Mouse (Mus musculus) T-helper 2 cell (primary cell): ENCODE results near the gene Tubb4b.

Experiments
- in situ Hi-C: fragments of 300-600 bp; cut with MboI, MseI; formaldehyde crosslinking; loops from one replicate; pipeline ENCODE4 v1.15.1; 2025; ENCODE audit warnings: high pct_unique_total_duplicates

Gene Tubb4b

DNA sequence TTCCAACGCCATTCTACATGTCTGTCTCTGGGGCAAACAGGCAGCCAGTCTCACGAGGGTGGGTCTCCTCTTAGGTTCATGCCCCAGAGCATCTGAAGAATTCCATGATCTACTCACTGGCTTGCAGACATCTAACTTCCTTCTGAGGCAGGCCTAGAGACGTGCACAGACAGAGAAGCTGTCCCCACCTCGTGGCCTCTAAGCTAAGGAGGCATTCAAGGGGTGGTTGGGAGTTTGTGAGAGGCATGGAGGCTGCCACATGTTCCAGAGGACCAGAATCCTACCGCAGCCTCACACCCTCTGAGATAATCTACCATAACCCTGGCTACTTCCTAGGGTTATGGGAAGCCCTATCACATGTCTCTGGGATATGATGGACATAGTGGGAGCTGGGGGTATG lies 30.5 kb downstream of the Tubb4b start:
- in situ Hi-C loops, result loop anchor here (5.0 kb wide), 1 partner anchor 33 kb away; no protein-coding TSS in a partner anchor

DNA sequence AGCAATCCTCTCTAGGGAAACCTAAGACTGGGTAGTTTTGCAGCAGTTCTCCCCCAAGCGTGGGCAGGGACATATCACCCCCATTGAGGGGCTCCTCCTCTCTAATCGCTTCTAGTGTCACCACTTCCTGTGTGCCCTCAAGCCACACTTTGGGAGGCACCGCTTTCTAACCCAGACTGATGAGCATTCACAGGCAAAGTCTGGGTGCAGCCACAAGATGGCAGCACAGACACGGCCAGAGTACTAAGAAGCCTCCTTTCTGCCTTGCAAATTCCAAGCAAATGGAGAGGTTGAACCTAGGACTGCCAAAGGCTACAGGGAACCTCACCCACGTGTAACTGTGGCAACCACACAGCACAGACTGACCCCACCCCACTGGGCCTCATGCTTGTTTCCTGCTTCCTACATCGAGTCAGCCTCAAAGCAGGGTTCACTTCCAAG lies 31.2 kb downstream of the Tubb4b start:
- in situ Hi-C loops, result loop anchor here (5.0 kb wide), 1 partner anchor 34 kb away; no protein-coding TSS in a partner anchor

DNA sequence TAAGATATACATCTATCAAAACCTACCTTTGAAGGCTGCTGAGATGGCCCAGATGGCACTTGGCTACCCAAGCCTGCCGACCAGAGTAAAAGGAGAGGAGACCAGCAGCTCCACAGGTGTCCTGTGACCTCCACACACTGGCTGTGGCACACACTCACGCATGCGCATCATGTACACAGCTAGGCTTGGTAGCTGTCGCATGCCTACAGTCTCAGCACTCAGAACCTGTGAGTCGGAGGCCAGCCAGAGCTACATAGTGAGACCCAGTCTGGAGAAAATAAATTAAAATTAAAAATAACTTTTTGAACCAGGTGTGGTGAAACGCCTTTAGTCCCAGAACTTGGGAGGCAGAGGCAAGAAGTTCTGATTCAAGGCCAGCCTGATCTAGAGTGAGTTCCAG lies 36.7 kb downstream of the Tubb4b start:
- in situ Hi-C loops, result no loop called here

DNA sequence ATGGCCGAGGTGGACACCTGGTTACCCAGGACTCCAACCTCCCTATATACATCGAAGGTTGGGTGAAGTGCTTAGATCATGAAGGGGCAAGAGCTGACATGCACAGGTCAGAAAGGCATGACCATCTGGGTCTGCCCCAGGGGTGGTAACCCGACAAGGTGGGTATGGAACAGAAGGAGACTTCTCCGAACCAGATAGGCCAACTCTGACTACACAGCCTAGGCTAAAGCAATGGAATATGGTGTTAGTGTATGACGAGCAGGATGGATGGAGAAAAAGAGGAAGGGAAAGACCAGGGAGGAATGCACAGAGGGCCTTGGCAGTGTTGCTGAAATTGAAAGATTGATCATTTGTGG lies 37.9 kb downstream of the Tubb4b start:
- in situ Hi-C loops, result no loop called here

DNA sequence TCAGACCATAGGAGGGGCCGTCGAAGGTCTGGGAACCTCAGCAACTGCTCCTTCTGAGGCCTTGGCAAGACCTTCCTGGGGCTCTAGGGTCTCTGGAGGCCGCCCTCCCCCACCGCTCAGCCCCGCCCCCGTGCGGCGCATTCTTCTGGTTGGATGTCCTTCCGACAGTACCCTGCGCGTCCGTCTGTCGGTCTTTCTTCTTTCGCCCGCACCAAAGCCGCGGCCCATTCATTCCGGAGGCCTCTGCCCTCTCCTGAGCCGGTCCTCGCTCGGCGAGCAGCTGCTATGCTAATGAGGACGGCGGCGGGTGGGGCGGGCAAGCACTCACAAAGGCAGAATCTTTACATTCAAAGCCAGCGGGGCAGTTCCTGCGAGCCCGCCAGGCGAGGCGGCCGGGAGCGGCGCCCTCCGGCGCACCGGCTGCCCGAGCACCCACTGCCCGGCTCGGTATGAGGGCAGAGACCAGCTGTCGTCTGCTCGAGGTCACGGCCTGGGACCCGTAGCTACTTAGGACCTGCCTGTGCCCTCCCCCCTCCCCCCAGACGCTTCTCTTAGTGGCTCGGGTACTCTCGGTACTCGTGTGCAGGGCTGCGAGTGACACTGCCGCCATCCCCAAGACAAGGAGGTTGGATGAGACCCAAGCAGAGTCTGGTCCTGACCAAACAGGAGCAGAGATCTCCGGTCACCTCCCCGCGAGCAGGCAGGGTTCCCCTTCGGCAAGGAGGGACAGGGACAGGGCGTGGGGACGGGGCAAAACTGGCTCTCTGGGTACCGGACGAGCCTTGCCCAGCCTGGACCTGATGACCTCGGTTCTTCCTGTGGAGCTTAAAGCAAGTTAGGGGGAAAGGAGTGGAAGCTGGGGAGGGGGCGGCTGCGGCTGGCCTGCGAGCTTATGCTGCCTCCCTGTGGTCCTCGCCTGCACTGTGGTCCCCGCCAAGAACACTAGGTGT lies 38.6 kb downstream of the Tubb4b start:
- in situ Hi-C loops, result no loop called here

DNA sequence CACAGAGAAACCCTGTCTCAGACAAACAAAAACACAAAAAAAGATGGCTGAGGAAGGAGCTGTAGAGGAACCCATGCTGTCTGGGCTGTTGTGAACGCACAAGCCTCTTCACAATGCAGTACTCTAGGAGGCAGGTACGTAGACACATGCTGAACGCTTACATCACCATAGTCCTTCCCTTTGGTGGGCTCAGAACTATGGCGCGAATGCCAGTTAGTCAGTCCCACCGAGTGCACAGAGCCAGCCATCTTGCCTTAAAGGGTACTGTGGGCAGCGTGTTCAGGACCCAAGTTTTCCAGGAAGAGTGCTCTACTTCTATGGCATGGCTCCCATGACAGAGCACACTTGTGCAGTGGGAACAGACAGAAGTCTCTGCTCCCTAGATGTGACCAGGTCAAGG lies 40.0 kb downstream of the Tubb4b start:
- in situ Hi-C loops, result no loop called here

DNA sequence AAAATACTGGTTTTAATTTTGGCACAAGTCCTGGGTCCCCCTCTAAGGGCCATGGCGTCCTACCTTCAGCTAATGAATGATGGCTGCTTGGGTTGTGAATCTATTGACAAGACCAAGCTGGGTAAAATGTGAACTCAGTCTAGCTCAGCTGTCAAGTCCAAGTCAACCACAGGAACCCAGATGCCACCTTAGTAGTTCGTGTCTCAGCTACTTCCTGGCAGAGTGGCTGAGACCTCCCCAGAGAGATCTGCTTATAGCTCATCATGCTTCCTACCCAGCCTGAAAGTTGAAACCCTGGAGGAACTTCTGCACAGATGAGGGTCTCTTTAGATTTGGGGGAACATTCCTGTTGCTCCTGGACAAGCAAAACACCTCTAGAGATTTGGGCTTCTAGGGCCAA lies 41.2 kb downstream of the Tubb4b start:
- in situ Hi-C loops, result no loop called here

DNA sequence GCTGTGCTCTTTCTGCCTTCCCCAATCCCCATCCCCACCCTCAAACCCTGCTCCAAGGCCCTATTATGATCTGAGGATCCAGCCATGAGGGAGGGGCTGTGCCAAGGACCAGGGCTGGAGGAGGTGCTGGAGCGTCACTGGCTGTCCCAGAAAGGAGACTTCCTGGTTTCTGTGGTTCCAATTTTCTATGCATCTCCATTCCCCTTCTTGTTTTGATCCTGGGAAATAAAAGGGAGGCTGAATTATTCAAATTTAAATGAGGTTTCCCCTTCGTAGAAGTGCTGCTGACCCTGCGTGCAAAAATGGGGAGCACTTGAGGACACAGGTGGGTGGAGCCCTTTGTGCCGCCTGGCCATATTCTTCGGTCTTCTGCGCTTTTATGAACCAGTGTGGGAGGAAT lies 41.8 kb downstream of the Tubb4b start:
- in situ Hi-C loops, result no loop called here

DNA sequence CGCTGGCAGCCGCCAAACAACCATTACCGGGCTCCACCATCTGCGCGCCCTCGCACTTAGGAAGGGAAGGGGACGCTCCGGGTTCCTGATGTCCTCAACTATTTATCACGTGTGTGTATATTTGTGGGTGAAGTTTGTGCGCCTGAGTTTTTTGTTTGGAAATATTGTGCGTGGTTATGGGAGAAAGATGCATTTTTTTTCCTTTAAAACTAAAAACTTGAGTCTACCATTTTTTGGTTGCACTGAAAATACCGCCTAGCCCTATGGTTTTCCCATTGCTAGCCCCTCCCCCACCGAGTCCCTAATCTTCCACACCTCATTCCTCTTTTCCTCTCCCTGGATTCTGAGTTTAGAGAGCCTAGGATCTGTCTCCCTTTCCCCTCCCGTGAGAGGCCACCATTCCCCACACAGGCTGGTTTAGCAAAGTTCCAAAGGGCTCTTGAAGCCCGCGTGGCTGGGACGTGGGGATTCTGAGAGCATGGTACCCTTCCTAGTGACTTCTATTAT lies 42.6 kb downstream of the Tubb4b start:
- in situ Hi-C loops, result no loop called here

DNA sequence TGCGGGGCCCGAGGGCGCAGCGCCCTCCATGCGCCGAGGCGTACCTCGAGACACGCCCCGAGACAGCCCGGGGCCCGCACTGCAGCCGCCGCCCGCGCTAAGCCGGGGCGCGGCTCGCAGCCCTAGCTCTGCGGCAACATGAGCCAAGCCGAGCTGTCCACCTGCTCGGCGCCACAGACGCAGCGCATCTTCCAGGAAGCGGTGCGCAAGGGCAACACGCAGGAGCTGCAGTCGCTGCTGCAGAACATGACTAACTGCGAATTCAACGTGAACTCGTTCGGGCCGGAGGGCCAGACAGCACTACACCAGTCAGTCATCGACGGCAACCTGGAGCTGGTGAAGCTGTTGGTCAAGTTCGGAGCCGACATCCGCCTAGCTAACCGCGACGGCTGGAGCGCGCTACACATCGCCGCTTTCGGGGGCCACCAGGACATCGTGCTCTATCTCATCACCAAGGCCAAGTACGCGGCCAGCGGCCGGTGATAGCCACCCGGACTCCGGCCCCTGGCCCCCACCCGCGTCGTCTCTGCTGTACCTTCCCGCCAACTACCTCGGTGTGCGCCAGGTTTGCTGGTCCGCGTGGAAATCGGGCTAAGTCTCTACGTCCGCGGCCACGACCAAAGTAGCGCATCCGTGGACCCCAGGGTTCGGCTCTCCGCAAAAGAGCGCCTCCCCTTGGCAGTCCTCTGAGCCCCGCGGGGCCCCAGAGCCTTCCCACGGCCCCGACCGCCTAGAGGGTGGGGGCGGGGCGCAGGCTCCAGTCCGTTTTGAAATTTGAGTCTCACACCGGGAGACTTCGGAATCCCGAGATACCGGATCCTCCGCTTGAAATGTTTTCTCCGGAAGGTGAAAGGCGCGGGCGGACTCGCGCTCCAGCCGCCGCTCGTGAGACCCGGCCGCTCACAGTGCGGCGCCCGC lies 43.3 kb downstream of the Tubb4b start:
- in situ Hi-C loops, result no loop called here

DNA sequence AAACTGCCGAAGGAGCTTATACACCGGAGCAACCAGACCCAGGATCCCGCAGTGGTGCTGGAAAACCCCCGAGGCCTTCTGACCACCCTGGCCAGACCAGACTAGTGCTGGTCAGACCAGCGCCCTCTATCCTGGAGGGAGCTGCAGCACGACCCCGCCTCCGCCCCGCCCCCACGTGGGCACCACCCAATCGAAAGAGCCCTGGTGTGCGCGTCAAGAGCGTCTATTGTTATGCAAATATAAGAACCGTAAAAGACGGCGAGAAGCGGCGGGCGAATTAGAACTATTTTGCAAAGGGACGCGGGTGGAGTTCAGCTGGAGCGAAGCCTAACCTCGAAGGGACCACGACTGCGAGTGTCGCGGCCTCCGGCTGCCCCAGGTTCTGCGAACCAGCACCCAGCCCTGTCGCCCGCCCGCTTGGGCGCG lies 44.0 kb downstream of the Tubb4b start, which contains the start of gene Nrarp:
TSS of gene Nrarp (plus strand) at position 281 of the 426 bp plus-strand sequence.
- in situ Hi-C loops, result no loop called here

DNA sequence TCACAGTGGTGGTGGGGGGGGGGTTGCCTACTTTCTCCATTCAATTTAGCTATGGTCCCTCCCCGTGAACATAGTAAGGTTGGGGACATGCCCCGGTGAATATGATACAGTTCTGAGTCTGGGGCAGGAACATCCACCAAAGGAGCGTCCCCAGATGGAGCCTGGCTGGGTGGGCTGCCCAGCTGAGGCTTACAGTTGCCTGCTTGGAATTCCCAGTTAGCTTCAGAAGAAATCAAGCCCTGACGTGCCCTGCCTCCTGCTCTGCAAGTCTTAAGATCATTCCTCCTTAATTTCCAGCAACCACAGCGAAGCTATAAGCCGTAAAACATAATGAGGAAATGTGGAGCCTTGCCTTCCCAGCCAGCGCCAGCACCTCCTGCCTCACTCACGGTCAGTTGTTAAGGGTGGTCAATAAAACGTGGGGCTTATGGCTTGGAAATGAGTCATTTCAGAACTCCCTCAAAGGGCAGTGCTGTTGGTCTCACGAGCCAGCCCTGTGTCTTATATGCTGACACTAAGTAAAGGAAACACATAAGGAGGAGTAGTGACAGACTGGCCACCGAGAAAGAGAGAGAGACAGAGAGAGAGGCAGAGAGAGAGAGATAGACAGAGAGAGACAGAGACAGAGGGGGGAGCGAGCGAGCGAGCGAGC lies 44.8 kb downstream of the Tubb4b start:
- in situ Hi-C loops, result no loop called here

DNA sequence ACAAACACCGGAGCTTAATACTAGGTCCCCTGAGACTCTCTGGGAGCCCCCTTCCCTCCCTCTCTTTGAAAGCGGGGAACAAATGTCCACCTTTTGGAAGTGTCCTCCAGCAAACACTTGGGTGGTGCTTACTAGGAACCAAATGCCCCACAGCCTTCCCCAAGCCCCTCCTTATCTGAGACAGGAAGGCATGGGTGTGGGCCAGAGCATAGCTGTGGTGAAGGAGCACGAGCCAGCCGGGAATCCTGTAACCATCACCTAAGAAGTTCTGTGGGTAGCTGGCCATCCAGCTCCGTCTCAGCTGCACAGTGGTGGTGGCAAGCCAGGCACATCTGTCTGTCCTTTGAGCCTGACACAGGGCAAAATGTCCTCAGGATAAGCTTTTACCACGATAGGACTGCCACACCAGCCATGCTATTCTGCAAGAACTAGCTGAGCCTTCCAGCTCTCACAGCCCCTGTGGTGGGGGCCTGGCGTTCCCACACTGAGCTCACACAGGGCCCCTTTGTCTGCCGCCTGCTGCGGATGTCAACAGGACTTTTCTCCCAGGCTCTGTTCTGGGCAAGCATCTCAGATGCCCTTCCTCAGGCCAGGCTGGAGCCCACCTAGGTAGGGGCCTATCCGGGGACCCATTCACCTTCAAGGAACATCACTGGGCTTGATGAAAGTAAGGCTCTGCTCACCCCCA lies 46.1 kb downstream of the Tubb4b start:
- in situ Hi-C loops, result no loop called here

DNA sequence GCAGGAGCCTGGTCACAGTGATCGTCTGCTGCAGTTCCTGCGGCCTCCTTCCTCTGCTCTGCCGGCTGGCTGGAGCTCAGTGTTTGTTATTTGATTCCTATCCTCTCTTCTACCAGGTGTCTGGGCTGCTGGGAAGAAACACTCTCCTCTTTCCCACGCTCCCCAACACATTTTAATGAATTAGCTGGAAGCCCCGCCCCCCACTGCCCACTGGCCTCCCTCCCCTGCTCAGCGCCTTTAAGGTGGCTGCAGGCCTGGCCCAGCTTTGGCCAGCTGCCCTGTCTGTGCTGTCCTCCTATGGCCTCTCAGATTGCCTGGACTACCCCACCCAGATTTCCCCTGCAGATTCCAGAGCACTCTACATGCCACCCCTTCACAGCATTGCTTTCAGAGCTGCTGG lies 46.8 kb downstream of the Tubb4b start:
- in situ Hi-C loops, result no loop called here

DNA sequence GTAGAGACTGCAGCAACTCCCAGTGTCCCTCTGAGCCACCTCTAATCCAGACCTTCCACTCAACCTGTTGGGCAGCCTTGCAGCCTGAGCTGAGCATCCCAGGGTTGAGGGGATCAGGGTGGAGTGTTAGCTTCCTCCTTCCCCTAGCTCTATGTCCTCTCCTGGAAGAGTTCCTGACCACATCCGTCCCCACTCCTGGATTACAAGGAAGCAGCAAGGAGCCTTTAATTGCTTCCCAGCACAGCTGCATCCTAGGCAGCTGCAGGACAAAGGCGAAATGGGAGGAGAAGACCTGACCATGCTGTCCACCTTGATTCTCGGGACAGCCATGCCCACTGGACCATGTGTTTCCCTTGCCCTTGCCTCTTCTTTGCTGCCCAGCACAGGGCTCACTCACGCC lies 47.4 kb downstream of the Tubb4b start:
- in situ Hi-C loops, result no loop called here

DNA sequence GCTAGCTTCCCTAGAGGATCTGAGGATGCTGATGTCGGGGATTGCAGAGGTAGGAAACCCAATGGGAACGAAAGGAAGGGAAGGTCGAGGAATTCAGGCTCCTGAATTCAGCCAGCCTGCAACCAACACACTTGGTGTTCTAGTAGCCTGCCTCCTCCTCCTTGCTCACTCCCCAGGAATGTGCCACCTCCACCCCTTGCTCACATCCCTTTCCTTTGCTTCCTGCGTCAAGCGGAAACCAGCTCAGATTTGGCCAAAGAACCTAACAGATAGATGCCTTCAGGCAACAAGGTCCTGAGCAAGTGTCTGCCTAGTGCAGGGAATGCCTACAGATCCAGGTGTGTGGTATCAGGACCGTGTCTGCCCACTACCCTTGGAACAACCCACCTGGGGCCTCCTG lies 47.9 kb downstream of the Tubb4b start:
- in situ Hi-C loops, result no loop called here

DNA sequence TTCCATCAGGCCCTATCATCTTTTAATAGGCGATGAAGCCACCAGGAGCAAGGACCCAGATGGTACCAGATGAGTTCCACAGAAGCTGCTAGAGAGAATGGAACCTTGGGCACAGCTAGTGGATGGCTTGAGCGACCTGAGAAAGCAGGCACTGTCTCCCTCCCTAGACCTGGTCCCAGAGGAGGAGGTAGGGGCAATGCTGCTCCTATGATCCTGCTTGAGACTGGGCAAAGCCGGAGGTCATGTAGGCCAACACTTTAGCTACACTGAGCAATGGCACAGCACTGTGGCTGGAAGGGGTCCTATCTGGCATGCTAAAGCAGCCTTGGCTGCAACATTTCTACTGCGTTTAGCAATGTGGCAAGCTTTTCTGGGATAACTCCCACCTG lies 48.8 kb downstream of the Tubb4b start:
- in situ Hi-C loops, result no loop called here

DNA sequence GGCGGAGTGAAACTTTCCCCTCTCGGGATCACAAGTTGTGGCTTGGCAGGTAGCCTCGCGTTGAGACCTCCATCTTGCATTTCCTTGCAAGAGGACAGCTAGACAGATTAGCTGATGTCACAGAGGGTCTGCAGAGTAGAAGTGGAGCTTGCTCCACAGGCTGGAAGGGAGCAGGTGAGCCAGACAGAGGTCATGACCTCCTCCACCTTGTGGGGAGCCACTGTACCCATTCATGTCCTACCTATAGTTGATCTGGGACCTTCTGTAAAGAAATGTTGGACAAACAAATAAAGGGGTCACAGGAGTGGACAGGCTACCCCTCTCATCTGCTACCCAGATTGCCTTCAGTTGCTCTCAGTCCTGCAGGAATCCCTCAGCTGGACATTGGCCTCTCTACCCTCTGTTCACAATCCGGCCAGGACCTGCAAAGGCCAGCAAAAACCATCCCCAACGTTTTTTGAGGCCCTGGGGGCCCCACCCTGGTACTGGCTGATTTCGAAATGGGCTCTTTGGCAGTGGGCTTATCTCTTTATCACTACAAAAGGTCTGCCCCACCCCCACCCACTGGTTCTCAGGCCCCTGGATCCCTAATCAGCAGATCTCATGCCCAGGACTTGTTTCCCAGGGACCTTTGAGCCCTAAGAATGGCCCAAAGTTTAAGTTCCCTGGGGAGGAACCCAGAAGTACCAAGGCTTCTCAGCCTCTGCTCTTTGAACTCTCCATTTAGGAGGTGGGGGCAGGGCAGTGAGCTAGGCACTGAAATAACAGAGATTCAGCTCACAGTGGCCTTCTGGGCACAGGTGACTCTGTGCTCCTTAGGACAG lies 49.4 kb downstream of the Tubb4b start:
- in situ Hi-C loops, result no loop called here

DNA sequence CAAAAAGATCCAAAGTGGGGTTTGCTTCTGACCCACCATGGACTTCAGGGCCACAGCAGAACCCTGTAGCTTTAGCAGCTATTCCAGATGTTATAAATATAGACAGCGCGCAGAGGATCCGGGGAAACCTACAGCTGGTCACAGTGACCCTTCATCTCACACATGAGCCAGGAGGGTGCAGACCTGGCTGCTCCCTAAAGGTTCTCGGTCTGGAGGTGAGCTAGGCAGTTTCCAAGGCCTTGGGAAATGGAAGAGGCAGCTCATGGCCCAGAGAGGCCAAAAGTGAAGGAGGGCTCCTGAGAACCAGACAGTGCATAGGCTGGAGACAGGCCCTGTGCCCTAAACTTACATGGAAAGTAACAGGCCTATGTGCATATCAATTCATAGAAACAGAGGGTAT lies 50.7 kb downstream of the Tubb4b start:
- in situ Hi-C loops, result no loop called here

DNA sequence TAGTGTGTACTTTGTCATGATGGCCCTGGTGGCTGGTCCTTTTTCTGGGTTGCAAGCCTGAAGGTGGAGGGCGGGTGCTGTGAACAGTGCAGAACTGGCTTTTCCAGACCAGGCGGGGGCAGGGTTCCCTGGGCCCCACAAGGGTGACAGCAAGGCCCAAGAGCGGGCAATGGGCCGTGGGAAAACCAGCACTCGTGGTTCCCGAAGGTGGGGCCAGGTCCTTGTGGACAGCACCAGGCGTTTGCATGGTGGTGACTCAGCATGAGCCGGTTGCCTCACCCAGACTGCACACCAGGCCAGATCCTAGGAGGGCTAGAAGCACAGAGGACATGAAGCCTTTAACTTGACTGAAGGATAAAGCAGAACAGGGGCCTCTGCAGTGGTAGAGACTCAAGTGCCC lies 51.9 kb downstream of the Tubb4b start:
- in situ Hi-C loops, result no loop called here
